Mouse (Mus musculus) neural tube, embryonic 15.5 days (tissue): ENCODE measurements at regions not wholly inside any gene's neighbourhood (a gene's known extent, or its start where the extent isn't known, plus 50 kb on each side); places are given as distances from the start of the nearest gene placed in this dataset.
A peak's percentile ranks its signal among the peaks of the same experiment; 100 is the strongest.

Source experiments
- ATAC-seq: fragments of 200-750 bp; cut with Nextera tagmentation; 2 replicates; pipeline ENCODE4 v1.8.0; 2017; ENCODE audit warnings: mild to moderate bottlenecking, moderate TSS enrichment, moderate library complexity; ENCODE audit not compliant: low FRiP score
- H3K27ac ChIP-seq: fragments of 300-500 bp; sonication (generic); replicated peaks from 2 replicates; pipeline ENCODE4 v1.5.1; 2015; ENCODE audit warnings: mild to moderate bottlenecking, inconsistent platforms
- H3K27me3 ChIP-seq: fragments of 300-500 bp; sonication (generic); replicated peaks from 2 replicates; pipeline ENCODE4 v1.6.1; 2015; ENCODE audit warnings: inconsistent platforms
- H3K36me3 ChIP-seq: fragments of 300-500 bp; sonication (generic); 2 replicates; pipeline ENCODE4 v1.6.1; 2015; ENCODE audit warnings: inconsistent platforms
- H3K4me1 ChIP-seq: fragments of 300-500 bp; sonication (generic); 2 replicates; pipeline ENCODE4 v1.6.1; 2015; ENCODE audit warnings: inconsistent platforms
- H3K4me2 ChIP-seq: fragments of 300-500 bp; sonication (generic); 2 replicates; pipeline ENCODE4 v1.6.1; 2015; ENCODE audit warnings: inconsistent platforms, mild to moderate bottlenecking, moderate library complexity
- H3K4me3 ChIP-seq: fragments of 300-500 bp; sonication (generic); replicated peaks from 2 replicates; pipeline ENCODE4 v1.5.1; 2015; ENCODE audit warnings: mild to moderate bottlenecking, inconsistent platforms
- H3K9ac ChIP-seq: fragments of 300-500 bp; sonication (generic); replicated peaks from 2 replicates; pipeline ENCODE4 v1.6.1; 2015; ENCODE audit warnings: mild to moderate bottlenecking, inconsistent platforms
- H3K9me3 ChIP-seq: fragments of 300-500 bp; sonication (generic); replicated peaks from 2 replicates; pipeline ENCODE4 v1.6.1; 2016; ENCODE audit warnings: inconsistent platforms
- WGBS: fragments of 180-500 bp; shearing (Covaris S2); methylation state at CpG from one replicate; pipeline ENCODE4 v1.1.7; 2015; ENCODE audit warnings: mixed read lengths; 5-methylcytosine and 5-hydroxymethylcytosine counted together

DNA sequence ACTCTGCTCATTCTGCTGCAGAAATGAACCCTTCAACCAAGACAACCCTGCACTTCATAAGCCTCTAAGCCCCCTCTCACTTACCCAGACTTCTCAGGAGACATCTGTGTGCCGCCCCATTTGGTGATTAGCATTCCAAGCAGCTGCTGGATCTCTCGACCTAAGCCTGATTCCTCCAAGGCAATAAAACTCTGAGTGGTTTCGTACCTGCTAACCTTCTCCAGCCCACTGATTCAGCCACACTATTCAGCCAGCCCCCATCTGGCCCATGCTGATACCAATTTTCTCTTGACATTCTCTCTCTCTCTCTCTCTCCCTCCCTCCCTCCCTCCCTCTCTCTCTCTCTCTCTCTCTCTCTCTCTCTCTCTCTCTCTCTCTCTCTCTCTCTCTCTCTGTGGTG, 88.2 kb downstream of the Zmat3 start:
- Histone ChIP-seq H3K4me2 (no peak overlapping the region), H3K4me3 (no peak overlapping the region), H3K36me3 (no peaks in the 10 kb centered on the region), H3K27ac (no peak overlapping the region), H3K27me3 (no peaks in the 10 kb centered on the region), H3K9me3 (no peaks in the 10 kb centered on the region), H3K9ac (no peak overlapping the region), H3K4me1 (no peaks in the 10 kb centered on the region)
- ATAC-seq: 0 out of 2 replicates have a peak, but pooled peaks have one; percentile 45
- 16% methylated on average over 3 of the region's 3 CpGs for WGBS

DNA sequence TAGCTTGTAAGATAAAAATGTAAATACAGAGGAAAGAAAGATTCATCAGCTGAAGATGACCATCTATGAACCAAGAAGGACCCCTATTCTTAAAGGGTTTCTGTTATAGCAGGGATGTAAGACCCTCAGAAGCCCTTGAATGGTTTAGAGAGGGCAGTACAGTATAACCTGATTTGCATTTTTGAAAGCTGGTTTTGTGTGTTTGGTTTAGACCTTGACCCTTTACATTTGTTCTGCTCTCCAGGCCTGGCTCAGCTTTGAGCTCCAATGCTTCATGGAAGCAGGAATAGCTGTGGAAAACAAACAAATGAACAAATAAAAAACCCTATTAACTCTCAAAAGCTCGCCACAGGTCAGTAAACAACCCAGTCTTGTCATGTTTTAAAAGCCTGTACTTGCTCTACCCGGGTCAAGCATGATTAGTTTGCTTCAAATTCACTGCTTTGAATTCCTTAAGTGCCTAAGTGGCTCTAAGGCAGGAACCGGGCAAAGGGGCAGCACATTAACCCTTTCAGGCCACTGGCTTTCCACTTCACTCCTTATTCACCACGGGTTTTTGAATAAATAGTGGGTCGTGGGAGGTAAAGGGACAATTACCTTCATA, 100.1 kb downstream of the Zmat3 start:
- 11% methylated on average over 5 of the region's 5 CpGs for WGBS
- H3K27me3 ChIP-seq: no peaks in the 10 kb centered on the region
- no peaks in the 10 kb centered on the region for H3K36me3 ChIP-seq
- H3K4me1 ChIP-seq: 0 out of 2 replicates have a peak, but pooled peaks cover 3% of the 10 kb centered on the region
- ATAC-seq: no peak
- H3K4me3 ChIP-seq: no peak overlapping the region
- H3K27ac ChIP-seq: no peak overlapping the region
- H3K4me2 ChIP-seq: no peak overlapping the region
- no peak overlapping the region for H3K9ac ChIP-seq
- H3K9me3 ChIP-seq: no peaks in the 10 kb centered on the region
